Mouse (Mus musculus) heart, postnatal 36 days (tissue): Measurements from ENCODE around the gene Naf1. TPM values are rescaled to one million over a fixed set of nuclear protein-coding genes. Genes with fewer than 3 reads are reported as not detected.

Experiments used
- DNase-seq, 2 experiments: peaks; one replicate each; pipeline ENCODE4 v3.0.0; 2021 to 2022
- intact Hi-C: fragments of 180-260 bp; cut with DNase I; formaldehyde crosslinking; loops from one replicate; pipeline ENCODE4 v1.15.1; 2025
- total RNA-seq, 2 experiments: library from RNA; stranded (reverse); gene quantifications; 2 replicates each; pipeline ENCODE4 v1.2.3; 2021

The Naf1 gene
- total RNA-seq = 1 to 10 TPM; 4.5 to 5.0 TPM

DNA sequence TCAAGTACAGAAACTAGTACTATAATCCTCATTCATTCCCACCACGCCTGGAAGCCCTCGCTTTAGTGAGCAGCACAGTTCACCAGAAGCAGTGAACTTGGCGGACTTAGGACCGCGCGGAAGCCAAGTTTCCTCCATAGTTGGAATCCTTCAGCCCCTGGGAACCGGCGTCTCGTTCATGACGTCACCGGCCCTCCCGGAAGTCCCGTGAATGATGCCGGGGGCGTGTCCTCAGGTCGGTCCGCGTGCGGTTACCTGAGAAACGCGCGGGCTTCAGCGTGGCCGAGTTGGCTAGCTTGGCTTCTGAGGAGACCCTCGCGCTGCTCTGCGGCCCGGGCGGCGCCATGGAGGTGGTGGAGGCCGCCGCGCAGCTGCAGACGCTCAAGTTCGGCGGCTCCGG is at the start of gene Naf1:
TSS of gene Naf1 (plus strand) at position 195 of the 400 bp plus-strand sequence.
- DNase-seq = peak; percentile 90 to 93
- intact Hi-C loops = no loop called here

DNA sequence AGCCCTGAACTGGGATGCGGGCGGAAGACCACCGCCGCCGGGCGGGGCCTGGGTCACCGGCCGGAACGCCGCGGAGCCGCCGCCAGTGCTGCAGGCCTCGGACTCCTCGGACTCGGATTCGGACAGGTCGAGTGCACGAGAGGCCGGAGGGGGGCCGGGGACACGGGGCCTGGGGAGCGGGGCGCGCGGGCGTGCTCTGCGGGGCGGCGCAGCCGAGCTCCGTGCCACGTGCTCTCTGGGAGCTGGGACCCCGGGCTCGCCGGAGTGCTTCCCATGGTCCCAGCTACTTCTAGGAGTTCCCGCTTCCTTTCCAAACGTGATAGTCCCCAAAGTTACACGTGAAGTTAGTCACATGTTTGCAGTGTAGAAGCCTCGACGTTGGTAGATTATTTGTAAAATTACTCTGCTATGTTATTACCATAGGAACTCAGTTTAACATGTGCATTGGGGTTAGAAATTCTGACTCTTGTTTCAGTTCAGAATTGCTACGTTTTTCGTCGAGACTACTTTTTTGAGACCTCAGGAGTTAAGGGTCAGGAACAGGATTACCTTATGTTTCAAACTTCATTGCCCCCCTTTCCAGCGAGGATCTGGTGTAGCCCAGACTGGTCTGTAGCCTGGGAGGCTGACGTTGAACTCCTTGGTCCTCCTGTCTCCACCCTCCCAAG is 1.0 kb downstream of the Naf1 start:
- DNase-seq = peak; percentile 25 to 35
- intact Hi-C loops = no loop called here

DNA sequence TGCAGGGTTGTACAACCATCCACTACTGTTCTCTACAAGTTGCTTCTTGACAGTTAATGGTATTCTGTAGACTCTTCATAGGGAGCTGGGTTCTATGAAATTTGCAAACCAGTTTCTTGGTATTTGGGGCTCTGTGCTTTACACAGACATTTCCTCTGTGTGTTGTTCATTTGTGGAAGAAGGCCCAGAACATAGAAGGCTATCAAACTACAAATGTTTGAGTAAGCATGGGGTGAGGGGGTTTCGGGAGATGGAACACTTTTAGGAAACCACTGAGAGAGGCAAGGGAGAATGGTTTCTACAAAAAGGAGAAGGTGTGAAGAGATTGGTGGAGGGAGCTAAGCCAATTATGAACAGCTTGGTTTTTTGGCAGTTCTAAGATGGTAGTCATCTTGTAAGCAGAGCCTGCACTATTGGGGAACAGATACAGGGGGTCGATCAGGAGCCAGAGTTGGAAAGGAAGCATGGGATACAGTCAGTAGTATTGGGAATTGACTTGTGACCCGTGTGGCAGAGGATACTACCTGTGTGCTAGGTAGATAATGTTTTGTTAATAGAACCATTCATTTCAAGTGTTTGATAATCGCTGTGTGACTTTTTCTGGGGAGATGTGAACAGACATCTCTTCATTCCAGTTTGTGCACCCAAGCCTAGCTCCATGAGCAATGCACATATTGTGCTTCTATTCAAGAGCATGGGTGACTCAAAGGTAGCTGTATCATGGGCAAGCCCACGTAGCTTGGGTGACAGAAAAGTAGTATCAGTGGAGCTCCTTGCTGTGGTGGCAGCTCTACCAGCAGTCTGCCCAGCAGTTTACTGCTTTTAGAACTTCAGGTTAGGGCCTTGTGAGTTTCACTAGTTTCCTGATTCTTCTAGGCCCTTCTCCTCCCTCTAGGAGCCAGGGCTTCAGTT is 1.8 kb downstream of the Naf1 start:
- DNase-seq = no peak
- intact Hi-C loops = no loop called here

DNA sequence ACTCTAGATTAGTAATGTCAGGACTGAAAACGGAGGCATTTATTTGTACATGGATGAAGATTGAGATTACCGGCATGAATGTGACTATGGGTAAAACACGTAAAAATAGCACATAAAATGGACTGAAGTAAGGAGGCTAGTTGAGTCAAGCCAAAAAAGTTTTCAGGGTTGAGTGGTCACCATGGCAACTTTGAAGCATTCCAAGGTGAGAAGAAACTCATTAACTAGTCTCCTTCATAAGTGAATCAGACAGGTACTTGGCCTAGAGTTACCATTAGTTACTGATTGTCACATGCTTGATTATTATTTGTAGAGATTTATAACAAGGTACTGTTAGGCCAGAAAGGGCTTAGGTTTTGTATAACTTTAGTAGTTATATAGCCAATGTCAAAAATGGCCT is 3.7 kb downstream of the Naf1 start:
- intact Hi-C loops = no loop called here
- DNase-seq = no peak

GRCm38 (mm10) chr8:66865120-66865519 is 5.1 kb downstream of the Naf1 start:
- intact Hi-C loops = no loop called here
- no peak for DNase-seq

GRCm38 (mm10) chr8:66867679-66868078 is 7.7 kb downstream of the Naf1 start:
- intact Hi-C loops = no loop called here
- DNase-seq = no peak

GRCm38 (mm10) chr8:66869211-66869932 is 9.4 kb downstream of the Naf1 start:
- intact Hi-C loops = no loop called here
- no peak for DNase-seq

DNA sequence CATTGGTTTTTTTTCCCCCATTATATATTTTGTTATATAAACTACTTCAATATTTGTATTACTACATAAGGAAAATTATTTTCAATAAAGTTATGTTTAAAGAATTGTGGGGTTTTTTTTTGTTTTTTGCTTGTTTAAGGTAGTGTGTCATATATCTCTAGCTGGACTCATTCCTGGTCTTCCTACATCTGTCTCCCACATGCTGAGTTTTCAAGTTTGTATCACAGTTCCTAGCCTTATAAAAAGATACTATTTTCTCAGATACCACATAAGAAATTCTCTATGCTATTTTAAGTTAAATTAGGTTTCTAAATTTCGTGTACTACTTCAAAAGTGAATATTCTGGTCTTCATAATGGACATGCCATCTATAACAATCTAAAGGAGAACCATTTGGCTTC is 23.8 kb downstream of the Naf1 start:
- DNase-seq = no peak
- intact Hi-C loops = no loop called here

- no peak for DNase-seq
- intact Hi-C loops = no loop called here
Observed at GRCm38 (mm10) chr8:66891879-66892278, 31.9 kb downstream of the Naf1 start.

- intact Hi-C loops = no loop called here
Observed at GRCm38 (mm10) chr8:66905000-66905399, 45.0 kb downstream of the Naf1 start.

DNA sequence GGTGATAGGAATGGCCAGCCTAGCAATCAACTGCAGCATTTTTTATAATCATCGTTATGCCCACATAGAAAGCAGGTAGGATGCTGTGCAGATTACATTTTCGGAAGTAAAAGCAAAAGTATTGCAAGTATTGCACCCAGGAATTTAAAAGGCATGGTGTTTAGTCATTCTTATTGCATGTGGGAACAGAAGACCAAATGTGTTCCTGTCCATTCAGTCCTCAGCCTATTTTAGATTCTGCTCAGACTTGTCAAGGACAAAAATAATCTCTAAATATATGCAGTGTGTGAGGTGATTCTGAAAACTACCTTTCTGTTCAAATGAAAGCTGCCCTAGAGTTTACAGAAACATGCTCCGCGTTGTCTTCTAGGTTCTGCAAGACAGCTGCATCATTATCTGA is 45.5 kb downstream of the Naf1 start:
- intact Hi-C loops = no loop called here

More at GRCm38 (mm10) chr8:66905000-66905399, 45.0 kb downstream of the Naf1 start:
- DNase-seq = no peak

DNA sequence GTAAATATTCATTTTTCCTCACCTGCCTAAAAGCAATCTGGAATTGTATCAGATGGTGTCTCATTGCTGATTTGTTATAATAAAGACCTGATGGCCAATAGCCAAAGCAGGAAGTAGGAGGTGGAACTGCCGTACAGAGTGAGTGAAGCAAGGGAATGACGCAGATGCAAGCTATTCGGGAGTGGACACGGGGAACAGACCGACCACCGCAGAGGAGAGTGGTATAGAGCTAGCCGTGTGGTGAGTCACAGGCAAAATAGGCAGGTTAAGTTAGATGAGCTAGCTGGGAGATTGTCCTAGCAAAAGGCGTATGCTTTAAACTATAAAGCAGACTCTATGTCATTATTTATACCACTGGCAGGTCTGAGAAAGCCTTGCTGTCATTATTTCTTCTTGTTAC is 46.1 kb downstream of the Naf1 start:
- no peak for DNase-seq
- intact Hi-C loops = no loop called here

More for the DNA sequence above, 45.5 kb downstream of the Naf1 start:
- no peak for DNase-seq

- intact Hi-C loops = loop anchor here (5.0 kb wide), 1 partner anchor 153 kb away; no protein-coding TSS in a partner anchor
Observed at GRCm38 (mm10) chr8:66910684-66911083, 50.7 kb downstream of the Naf1 start.

GRCm38 (mm10) chr8:66913616-66914536 is 53.9 kb downstream of the Naf1 start:
- intact Hi-C loops = loop anchor here (5.0 kb wide), 1 partner anchor 157 kb away; no protein-coding TSS in a partner anchor
- DNase-seq = peak; percentile 24 to 57

More at GRCm38 (mm10) chr8:66910684-66911083, 50.7 kb downstream of the Naf1 start:
- DNase-seq = peak in 1 of 2 experiments; percentile 8

DNA sequence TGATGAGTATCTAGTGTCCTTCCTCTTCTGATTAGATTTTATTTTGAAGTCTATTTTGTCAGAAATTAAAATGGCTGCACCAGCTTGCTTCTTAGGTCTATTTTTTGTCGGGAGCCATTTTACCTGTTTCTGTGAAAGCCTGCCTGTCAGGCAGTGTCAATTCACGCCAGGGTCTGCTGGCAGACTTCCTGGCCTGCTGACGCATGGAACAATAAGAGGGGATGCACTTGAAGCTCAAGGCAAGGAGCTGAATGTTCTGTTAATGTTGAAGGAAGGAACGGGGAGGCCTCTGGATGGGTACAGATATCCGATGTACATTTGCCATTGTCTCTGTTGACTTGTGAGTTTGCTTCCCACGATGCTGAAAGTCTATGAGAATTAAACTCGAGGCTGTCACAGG is 56.0 kb downstream of the Naf1 start:
- no peak for DNase-seq
- intact Hi-C loops = loop anchor here (2.0 kb wide), 1 partner anchor 219 kb away; the partner anchor contains the start of gene Npy1r

DNA sequence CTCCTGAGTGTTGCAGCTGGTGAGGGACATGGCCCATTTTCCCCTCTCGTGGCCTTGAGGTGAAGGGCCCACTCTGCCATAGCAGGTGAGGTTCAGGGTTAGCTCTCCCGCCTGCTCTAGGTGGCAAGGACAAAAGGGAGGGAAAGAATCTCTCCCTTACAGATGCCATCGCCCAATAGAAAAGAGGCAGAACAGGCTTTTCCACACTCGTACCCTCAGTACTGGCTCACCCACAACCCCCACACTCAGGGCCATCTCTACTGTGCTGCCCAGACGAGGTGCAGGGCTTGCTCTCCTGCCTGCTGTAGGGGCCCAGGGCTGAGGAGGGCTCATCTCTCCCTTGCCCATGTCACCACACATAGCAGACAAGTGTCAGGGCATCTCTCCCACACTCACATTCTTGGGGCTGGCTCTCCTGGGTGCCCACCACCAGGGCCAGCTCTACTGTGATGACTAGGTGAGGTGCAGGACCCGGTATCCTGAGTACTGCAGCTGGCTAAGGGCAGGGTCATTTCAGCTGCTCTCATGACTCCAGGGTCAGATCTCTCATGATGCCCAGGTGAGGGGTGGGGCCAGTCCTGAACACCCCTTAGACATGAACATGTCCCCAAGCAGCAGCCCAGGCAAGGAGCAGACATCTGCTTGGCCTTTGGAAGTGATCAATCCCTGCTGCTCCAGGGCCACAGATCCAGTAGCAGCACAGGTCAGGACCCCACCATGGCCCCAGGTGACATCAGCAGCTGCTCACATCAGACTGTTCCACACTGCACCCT is 57.9 kb downstream of the Naf1 start:
- no peak for DNase-seq
- intact Hi-C loops = loop anchor here (2.0 kb wide), 1 partner anchor 221 kb away; the partner anchor contains the start of gene Npy1r

- DNase-seq = no peak
- intact Hi-C loops = no loop called here
Observed at GRCm38 (mm10) chr8:66918471-66918870, 58.5 kb downstream of the Naf1 start.

DNA sequence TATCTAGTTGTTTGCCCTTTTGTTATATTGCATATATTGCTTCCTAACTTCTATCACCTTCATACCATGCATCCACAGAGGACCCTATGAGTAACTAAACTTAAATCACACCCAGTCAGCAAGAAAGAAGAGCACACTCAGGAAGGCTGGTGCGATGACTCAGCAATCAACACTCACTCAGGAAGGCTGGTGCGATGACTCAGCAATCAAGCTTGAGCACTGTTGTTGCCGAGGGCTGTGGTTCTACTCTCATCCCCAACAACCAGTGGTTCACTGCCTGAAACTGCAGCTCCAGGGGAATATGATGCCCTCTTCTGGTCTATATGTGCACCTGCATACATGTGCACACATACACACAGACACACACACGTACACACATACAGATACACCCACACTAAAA is 73.7 kb downstream of the Naf1 start:
- DNase-seq = no peak
- intact Hi-C loops = no loop called here

GRCm38 (mm10) chr8:66936236-66936635 is 76.2 kb downstream of the Naf1 start:
- no peak for DNase-seq
- intact Hi-C loops = no loop called here
